Mouse (Mus musculus) liver, adult 2 months (tissue): ENCODE measurements around the gene Stk36.

ENCODE experiments used
- CTCF ChIP-seq: fragments of 200-500 bp; IDR thresholded peaks from 2 replicates; pipeline ENCODE4 v1.5.1; 2011; ENCODE audit warnings: low read depth, low read length, control low read depth
- POLR2A ChIP-seq: fragments of 200-500 bp; IDR thresholded peaks from 2 replicates; pipeline ENCODE4 v1.6.1; 2011; ENCODE audit warnings: low read length, control low read depth; ENCODE audit not compliant: insufficient read depth; ENCODE audit errors: extremely low read depth

- no peak for TF ChIP-seq POLR2A
- no peak for TF ChIP-seq CTCF
These were observed 71.5 kb downstream of the Stk36 start for GRCm38 (mm10) chr1:74672731-74673130.
